Mouse (Mus musculus): ENCODE data around the gene Sprr2a3. TPM values are rescaled to one million over a fixed set of nuclear protein-coding genes. Genes with fewer than 3 reads are reported as not detected.

Gene Sprr2a3
- not detected for polyA plus RNA-seq (2014; fragmentation: Illumina TruSeq; extraction: RNeasy Lipid Tissue Mini Kit (QIAGEN cat#74804); ENCODE audit: low read depth, low replicate concordance)

DNA sequence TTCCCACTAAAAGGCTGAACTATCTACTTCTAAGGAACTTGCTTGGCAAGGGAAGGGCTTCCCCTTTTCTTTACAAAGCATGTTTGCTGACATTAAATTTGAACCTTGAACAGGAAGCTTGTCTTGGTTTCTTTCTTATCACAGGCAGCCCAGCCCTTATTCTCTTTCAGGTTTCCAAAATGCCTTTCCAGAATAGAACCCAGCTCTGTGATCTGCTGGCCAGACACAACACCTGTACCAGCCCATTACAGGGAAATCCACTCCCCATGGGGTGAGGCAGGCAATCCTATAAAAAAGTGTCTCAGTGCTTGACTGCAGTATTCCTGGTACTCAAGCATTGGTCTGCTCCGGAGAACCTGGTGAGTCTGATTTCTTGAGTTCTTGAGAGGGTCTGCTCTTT is at the start of gene Sprr2a3:
Sprr2a3 (plus strand) TSS at position 317 of the 400 bp plus-strand sequence.

DNA sequence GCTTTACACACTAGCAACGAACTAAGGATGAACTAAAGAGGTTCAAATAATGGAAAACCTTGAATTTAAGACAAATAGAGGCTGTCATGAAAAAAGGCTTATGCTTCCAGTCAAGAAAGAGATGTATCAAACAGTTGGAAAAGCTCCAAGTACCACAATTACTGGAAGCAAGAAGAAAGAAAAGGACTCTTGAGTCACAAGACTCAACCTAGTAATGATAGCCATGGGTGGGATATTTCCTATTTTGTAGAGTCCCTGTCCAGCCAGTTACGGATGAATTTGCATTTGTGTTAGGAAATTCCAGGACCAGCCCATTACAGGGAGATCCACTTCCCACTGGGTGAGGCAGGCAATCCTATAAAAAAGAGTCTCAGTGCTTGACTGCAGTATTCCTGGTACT is 31.1 kb downstream of the Sprr2a3 start, which contains the start of gene Sprr2b:
Sprr2b (plus strand) TSS at position 301 of the 400 bp plus-strand sequence.

DNA sequence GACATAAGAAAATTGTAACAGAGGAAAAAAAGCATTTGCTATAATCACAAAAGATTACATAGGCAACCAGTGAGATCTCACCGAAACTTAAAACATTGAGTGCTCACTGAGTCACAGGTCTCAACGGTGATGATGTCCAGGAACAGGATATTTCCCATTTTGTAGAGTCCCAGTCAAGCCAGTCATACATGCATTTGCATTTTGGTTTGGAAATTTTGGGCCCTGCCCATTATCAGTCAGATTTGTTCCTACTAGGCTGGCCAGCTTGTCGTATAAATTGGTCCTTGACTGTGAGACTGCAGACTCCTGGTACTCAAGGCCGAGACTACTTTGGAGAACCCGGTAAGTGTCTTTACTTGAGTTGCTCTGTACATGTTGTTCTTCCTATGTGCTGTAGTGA is 53.6 kb downstream of the Sprr2a3 start, which contains the start of gene Sprr2d:
Sprr2d (plus strand) TSS at position 301 of the 400 bp plus-strand sequence.

Other genes with a start within 250 kb of the Sprr2a3 start
- gene Lor, start 202.3 kb upstream of the Sprr2a3 start, polyA plus RNA-seq (2014; fragmentation: Illumina TruSeq; extraction: RNeasy Lipid Tissue Mini Kit (QIAGEN cat#74804); ENCODE audit: low read depth, low replicate concordance), result not detected
- gene Prr9, start 161.5 kb upstream of the Sprr2a3 start, polyA plus RNA-seq (2014; fragmentation: Illumina TruSeq; extraction: RNeasy Lipid Tissue Mini Kit (QIAGEN cat#74804); ENCODE audit: low read depth, low replicate concordance), result 2.9 TPM
- 258 TPM for gene Lelp1, start 142.7 kb upstream of the Sprr2a3 start, polyA plus RNA-seq (2014; fragmentation: Illumina TruSeq; extraction: RNeasy Lipid Tissue Mini Kit (QIAGEN cat#74804); ENCODE audit: low read depth, low replicate concordance)
- not detected for gene Sprr2a1, start 69.6 kb upstream of the Sprr2a3 start, polyA plus RNA-seq (2014; fragmentation: Illumina TruSeq; extraction: RNeasy Lipid Tissue Mini Kit (QIAGEN cat#74804); ENCODE audit: low read depth, low replicate concordance)
- 0.07 TPM for gene Sprr2a2, start 69.5 kb upstream of the Sprr2a3 start, polyA plus RNA-seq (2014; fragmentation: Illumina TruSeq; extraction: RNeasy Lipid Tissue Mini Kit (QIAGEN cat#74804); ENCODE audit: low read depth, low replicate concordance)
- not detected for gene Sprr2b, start 31.2 kb downstream of the Sprr2a3 start, polyA plus RNA-seq (2014; fragmentation: Illumina TruSeq; extraction: RNeasy Lipid Tissue Mini Kit (QIAGEN cat#74804); ENCODE audit: low read depth, low replicate concordance)
- not detected for gene Sprr2d, start 53.7 kb downstream of the Sprr2a3 start, polyA plus RNA-seq (2014; fragmentation: Illumina TruSeq; extraction: RNeasy Lipid Tissue Mini Kit (QIAGEN cat#74804); ENCODE audit: low read depth, low replicate concordance)
- gene Sprr2e, start 66.7 kb downstream of the Sprr2a3 start, polyA plus RNA-seq (2014; fragmentation: Illumina TruSeq; extraction: RNeasy Lipid Tissue Mini Kit (QIAGEN cat#74804); ENCODE audit: low read depth, low replicate concordance), result not detected
- not detected for gene Sprr2f, start 79.8 kb downstream of the Sprr2a3 start, polyA plus RNA-seq (2014; fragmentation: Illumina TruSeq; extraction: RNeasy Lipid Tissue Mini Kit (QIAGEN cat#74804); ENCODE audit: low read depth, low replicate concordance)
- not detected for gene Sprr2h, start 100.3 kb downstream of the Sprr2a3 start, polyA plus RNA-seq (2014; fragmentation: Illumina TruSeq; extraction: RNeasy Lipid Tissue Mini Kit (QIAGEN cat#74804); ENCODE audit: low read depth, low replicate concordance)
- gene Sprr2i, start 122.6 kb downstream of the Sprr2a3 start, polyA plus RNA-seq (2014; fragmentation: Illumina TruSeq; extraction: RNeasy Lipid Tissue Mini Kit (QIAGEN cat#74804); ENCODE audit: low read depth, low replicate concordance), result not detected
- not detected for gene Sprr2j-ps, start 132.7 kb downstream of the Sprr2a3 start, polyA plus RNA-seq (2014; fragmentation: Illumina TruSeq; extraction: RNeasy Lipid Tissue Mini Kit (QIAGEN cat#74804); ENCODE audit: low read depth, low replicate concordance)
- gene Gm9774, start 144.0 kb downstream of the Sprr2a3 start, polyA plus RNA-seq (2014; fragmentation: Illumina TruSeq; extraction: RNeasy Lipid Tissue Mini Kit (QIAGEN cat#74804); ENCODE audit: low read depth, low replicate concordance), result 5.4 TPM
- not detected for gene Sprr2k, start 147.2 kb downstream of the Sprr2a3 start, polyA plus RNA-seq (2014; fragmentation: Illumina TruSeq; extraction: RNeasy Lipid Tissue Mini Kit (QIAGEN cat#74804); ENCODE audit: low read depth, low replicate concordance)
- not detected for gene Sprr1b, start 153.4 kb downstream of the Sprr2a3 start, polyA plus RNA-seq (2014; fragmentation: Illumina TruSeq; extraction: RNeasy Lipid Tissue Mini Kit (QIAGEN cat#74804); ENCODE audit: low read depth, low replicate concordance)
- not detected for gene Sprr3, start 173.3 kb downstream of the Sprr2a3 start, polyA plus RNA-seq (2014; fragmentation: Illumina TruSeq; extraction: RNeasy Lipid Tissue Mini Kit (QIAGEN cat#74804); ENCODE audit: low read depth, low replicate concordance)
- not detected for gene Sprr1a, start 200.5 kb downstream of the Sprr2a3 start, polyA plus RNA-seq (2014; fragmentation: Illumina TruSeq; extraction: RNeasy Lipid Tissue Mini Kit (QIAGEN cat#74804); ENCODE audit: low read depth, low replicate concordance)
- not detected for gene Sprr4, start 215.1 kb downstream of the Sprr2a3 start, polyA plus RNA-seq (2014; fragmentation: Illumina TruSeq; extraction: RNeasy Lipid Tissue Mini Kit (QIAGEN cat#74804); ENCODE audit: low read depth, low replicate concordance)
- gene 2310046K23Rik, start 249.1 kb downstream of the Sprr2a3 start, polyA plus RNA-seq (2014; fragmentation: Illumina TruSeq; extraction: RNeasy Lipid Tissue Mini Kit (QIAGEN cat#74804); ENCODE audit: low read depth, low replicate concordance), result not detected

All from testis, adult 10 weeks (tissue).